Mouse (Mus musculus) adrenal gland, postnatal 4 days (tissue): ENCODE data around the gene Fut11. TPM values are rescaled to one million over a fixed set of nuclear protein-coding genes. Genes with fewer than 3 reads are reported as not detected.
"Not testable (repeated sequence)": the region's sequence is repeated elsewhere in the genome, so short reads cannot be mapped to it uniquely, and the experiment has no call there.

ENCODE experiments used
- DNase-seq, 2 experiments: peaks; one replicate each; pipeline ENCODE4 v3.0.0; 2021 to 2022; ENCODE audit warnings: low spot score in 2 of 2, mixed read lengths in 2 of 2
- total RNA-seq, 2 experiments: library from RNA; stranded (reverse); gene quantifications; 2 replicates each; pipeline ENCODE4 v1.2.3; 2021

Gene Fut11
- total RNA-seq, 2 experiments from 2014 or later, result 25.9 to 26.1 TPM

DNA sequence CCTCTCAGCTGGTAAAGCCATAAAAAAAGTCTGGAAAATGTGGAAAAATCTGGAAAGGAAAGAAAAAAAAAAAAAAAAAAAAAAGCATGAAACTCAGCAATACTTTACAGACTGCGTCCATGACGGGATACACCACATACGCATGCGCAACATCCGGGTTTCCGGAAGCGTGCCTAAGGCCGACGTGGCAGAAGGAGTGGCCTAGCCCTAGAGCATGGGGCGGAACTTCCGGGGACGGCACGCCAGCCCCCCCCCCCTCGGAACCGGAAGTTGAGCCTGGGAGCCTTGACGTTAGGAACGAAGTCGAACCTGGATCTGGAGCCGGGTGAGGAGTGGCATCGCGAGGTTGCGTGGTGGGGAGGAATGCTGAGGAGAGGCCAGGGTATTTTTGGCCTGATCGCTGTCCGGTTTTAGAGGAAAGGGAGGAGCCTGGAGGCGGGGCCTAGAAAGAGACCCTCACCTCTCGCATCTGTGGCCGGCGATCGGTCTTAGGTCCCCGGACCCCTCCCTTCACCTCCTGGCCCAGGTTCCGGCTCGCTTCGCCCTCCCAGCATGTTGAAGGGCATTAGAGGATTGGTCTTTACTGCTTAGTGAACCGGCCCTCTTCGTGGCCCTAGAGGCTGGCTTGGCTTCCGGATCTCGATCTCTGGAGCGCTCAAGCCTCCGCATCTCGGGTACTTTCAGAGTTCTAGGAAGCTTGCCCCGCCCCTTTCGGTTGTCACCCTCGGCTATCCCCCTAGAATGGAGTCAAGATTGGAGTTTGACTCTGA lies 20.5 kb upstream of the Fut11 start, which contains the start of gene Sec24c:
TSS of gene Sec24c (plus strand) at position 245 of the 770 bp plus-strand sequence.
- DNase-seq, result peak; percentile 94 to 98

GRCm38 (mm10) chr14:20677906-20678305 lies 16.9 kb upstream of the Fut11 start:
- DNase-seq, result no peak

- no peak for DNase-seq
Measured at GRCm38 (mm10) chr14:20681742-20682141, 13.0 kb upstream of the Fut11 start.

DNA sequence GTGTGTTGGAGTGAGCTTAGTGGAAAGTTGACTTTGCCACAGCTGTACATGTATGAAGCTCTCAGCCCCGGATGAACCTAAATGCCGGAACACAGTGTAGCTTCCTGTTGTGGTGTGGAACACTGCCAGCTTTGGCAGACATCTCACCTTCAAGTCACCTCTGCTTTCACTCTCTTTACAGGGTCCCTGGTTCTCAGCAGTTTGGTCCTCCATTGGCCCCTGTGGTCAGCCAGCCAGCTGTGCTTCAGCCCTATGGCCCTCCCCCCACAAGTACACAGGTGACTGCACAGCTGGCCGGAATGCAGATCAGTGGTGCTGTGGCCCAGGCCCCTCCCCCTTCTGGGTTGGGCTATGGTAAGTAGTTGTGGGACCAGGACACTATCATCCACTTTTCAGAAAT lies 12.3 kb upstream of the Fut11 start:
- DNase-seq, result no peak

DNA sequence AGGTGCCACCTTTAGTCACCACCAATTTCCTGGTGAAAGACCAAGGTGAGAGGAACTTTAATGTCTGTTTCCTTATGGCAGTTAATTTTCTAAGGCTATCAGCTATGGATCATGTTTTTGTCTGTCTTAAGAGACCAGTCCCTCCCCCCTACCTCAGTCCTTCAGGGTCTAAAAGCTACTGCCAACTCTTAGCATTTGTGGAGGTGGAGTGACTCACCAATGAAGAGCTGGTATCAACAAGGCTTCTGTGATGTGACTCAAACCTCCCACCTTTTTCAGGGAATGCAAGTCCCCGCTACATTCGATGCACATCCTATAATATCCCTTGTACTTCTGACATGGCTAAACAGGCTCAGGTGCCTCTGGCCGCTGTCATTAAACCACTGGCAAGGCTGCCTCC lies 8.2 kb upstream of the Fut11 start:
- no peak for DNase-seq

DNA sequence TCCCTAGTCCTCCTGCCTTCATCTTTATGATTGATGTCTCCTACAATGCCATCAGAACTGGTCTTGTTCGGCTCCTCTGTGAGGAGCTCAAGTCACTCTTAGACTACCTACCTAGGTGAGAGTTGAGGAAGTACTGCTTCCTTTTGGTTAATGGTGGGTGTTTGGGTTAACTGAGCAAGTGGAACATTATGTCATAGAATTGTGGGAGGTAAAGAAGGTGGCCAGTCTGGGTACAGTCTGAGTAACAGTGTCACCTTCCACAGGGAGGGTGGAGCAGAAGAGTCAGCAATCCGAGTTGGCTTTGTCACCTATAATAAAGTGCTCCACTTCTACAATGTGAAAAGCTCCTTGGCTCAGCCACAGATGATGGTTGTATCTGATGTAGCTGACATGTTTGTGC lies 5.8 kb upstream of the Fut11 start:
- DNase-seq, result no peak

- DNase-seq, result no peak
Measured at GRCm38 (mm10) chr14:20691772-20692171, 3.0 kb upstream of the Fut11 start.

GRCm38 (mm10) chr14:20693589-20694101 lies 1.1 kb upstream of the Fut11 start:
- DNase-seq, result no peak

GRCm38 (mm10) chr14:20694185-20694883 lies 434 bp upstream of the Fut11 start:
- DNase-seq, result no peak

- no peak for DNase-seq
Measured at GRCm38 (mm10) chr14:20695761-20696520, 1.2 kb downstream of the Fut11 start.

GRCm38 (mm10) chr14:20696986-20697385 lies 2.2 kb downstream of the Fut11 start:
- DNase-seq, result no peak

DNA sequence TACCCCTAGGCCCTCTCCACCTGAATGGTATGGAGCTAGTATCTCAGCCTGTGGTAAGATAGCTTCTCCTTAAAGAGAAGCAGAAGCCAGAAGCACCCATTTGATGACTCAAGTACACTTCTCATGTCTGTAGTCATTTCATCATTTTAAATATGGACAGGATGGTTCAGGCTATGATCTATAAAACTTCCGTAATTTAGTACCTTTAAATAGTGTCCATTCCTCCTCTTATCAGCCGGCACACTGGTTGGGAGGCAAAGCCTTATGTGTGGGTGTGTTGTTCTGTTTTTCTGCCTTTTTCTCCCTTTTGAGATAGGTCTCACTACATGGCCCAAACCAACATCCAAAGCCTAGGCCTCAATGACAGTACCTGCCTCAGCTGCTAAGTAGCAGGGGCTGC lies 3.7 kb downstream of the Fut11 start:
- DNase-seq, result no peak

- no peak for DNase-seq
Measured at GRCm38 (mm10) chr14:20700362-20700761, 5.6 kb downstream of the Fut11 start.

- no peak for DNase-seq
Measured at GRCm38 (mm10) chr14:20701554-20701953, 6.8 kb downstream of the Fut11 start.

DNA sequence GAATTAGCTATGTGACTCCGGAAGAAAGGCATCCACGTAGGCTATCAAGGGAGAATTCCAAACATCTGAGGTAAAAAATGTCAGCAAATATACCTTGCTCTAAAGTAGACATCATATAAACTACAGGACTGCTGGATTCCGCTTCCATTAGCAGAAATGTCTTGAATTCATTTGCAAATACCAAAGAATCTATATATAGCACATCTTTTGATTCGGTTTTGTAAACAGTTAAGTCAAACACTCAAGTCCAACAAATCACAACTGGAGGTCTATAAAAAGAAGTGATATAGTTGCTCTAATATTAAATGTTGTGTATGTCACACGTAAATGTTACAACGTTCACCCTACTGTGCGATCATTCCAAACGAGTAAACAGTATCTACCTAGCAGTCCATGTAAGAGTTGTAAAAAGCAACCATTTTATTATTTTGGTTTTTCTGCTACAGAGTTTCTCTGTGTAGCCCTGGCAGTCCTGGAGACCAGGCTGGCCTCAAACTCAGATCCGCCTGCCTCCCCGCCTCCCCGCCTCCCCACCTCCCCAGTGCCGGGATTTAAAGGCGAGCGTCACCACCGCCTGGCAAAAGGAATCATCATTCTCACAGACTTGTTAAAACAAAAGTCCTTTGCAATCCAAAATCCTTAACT lies 7.5 kb downstream of the Fut11 start:
- DNase-seq, result no peak

DNA sequence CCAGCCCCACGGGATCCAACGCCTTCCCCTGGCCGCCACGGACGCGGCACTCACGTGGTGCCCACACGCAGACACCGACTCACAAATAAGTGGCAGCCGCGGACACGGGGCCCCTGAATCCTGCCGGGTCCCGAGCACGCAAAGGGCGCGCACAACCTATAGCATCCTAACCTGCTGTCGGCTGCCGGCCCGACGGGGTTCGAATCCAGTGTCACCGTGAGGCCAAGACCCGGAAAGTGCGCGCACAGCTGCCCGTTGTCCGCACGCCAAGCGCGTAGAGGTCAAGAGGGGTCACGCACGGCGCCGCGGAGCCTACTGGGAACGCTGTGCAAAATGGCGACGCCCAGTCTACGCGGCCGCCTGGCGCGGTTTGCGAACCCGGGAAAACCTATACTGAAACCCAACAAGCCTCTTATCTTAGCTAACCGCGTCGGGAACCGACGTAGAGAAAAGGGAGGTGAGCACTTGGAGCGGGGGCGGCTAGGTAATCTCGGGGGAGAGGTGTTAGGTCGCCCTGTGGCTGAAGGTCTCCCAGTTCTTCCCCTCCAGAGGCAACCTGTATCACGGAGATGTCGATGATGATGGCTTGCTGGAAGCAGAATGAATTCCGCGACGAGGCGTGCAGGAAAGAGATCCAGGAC lies 8.1 kb downstream of the Fut11 start, which contains the start of gene Chchd1:
TSS of gene Chchd1 (plus strand) at position 266 of the 641 bp plus-strand sequence.
- DNase-seq, result peak; percentile 76 to 83

DNA sequence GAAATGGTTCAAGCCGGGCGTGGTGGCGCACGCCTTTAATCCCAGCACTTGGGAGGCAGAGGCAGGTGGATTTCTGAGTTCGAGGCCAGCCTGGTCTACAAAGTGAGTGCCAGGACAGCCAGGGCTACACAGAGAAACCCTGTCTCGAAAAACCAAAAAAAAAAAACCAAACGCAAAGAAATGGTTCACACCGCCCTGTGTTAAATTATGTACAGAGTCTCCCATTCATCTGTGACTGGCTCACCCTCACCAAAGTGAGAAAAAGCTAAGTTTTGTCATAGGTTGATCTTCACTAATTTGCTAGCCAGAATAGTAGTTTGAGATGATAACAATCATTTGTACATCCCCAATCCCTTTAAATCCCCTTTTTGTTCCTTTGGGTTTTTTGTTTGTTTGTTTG lies 8.7 kb downstream of the Fut11 start:
- DNase-seq, result not testable (repeated sequence)

DNA sequence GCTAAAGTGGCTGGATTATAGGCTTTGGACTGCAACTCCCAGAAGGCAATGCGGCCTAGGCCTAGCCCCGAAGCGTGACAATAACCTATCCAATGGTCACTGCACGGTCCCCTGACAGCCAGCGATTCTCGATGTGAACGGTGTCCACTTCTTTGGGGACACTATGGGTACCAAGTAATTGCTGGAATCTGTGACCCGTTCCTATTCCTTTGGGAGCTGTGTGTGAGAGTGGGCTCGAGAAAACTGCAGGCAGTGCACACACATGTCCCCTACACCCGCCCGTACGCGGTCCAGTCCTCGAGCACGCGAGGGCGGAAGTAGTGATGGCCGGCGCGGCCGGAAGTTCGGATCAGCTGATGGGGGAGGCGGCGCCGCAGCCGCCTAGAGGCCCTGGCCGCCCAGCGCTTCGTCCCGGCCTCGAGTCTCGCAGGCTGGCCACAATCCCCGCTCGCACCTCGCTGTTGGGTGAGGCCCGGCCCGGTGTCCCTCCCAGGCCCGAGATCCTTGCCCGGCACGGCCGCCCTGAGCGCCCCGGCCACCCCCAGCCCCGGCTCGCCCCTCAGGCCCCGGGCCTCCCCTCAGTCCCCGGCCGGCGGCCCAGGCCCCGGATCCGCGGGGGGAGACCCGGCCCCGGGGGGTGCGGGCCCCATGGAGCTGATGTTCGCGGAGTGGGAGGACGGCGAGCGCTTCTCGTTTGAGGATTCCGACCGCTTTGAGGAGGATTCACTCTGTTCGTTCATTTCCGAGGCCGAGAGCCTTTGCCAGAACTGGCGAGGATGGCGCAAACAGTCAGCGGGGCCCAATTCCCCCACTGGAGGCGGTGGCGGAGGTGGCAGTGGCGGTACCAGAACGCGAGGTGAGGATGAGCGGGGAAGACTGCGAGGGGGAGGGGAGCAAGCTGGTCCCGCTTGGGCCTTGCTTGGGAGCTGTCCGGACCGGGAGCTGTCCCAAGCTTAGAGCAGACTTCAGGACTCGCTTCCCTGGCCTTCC lies 12.7 kb downstream of the Fut11 start, which contains the start of gene Zswim8:
TSS of gene Zswim8 (plus strand) at position 352 of the 990 bp plus-strand sequence.
- DNase-seq, result peak; percentile 71 to 78

DNA sequence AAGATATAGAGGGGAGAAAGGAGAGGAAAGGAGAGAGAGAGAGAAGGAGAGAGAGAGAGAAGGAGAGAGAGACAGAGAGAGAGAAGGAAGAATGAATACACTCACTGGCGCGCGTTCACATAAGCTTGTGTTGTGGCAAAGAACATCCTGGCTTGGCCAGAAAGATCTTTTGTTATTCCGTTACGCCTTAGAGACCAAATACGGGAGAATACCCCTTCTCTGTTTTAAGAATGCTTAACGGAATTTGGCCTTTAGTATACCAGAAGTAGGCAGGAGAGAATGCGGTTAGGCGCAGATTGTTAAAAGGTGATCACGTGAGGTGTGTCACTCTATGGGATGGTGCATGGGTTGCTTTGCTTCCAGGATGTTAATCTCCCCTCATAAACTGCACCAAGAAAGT lies 13.5 kb downstream of the Fut11 start:
- no peak for DNase-seq
